Mouse (Mus musculus) MEL (cell line): ENCODE results near the gene Cenpu. TPM values are rescaled to one million over a fixed set of nuclear protein-coding genes. Genes with fewer than 3 reads are reported as not detected.

ENCODE experiments used
- DNase-seq: peaks from one replicate; pipeline ENCODE4 v3.0.0; 2011; ENCODE audit warnings: low read depth, low spot score
- H3K27ac ChIP-seq: 2 replicates; pipeline ENCODE4 v1.5.1; 2012; ENCODE audit warnings: low read depth, mild to moderate bottlenecking, control low read depth, low read length, moderate library complexity; ENCODE audit not compliant: control insufficient read depth
- H3K27me3 ChIP-seq, 2 experiments: fragments of 150-350 bp in 1 of 2; sonication (generic) in 1 of 2; 2 replicates each; pipeline ENCODE4 v1.6.1; 2012; ENCODE audit warnings: low read length in 2 of 2, mild to moderate bottlenecking in 2 of 2, improper control_type of control experiment in 1 of 2, moderate library complexity in 1 of 2; ENCODE audit not compliant: insufficient read depth in 2 of 2, control insufficient read depth in 1 of 2
- H3K36me3 ChIP-seq, 2 experiments: 2 replicates each; pipeline ENCODE4 v1.6.1; 2012 to 2014; ENCODE audit warnings: low read length in 2 of 2, improper control_type of control experiment in 1 of 2, inconsistent platforms in 1 of 2, mild to moderate bottlenecking in 1 of 2; ENCODE audit not compliant: insufficient read depth in 2 of 2, control insufficient read depth in 1 of 2
- H3K4me1 ChIP-seq, 2 experiments: fragments of 150-350 bp in 1 of 2; sonication (generic) in 1 of 2; 2 replicates each; pipeline ENCODE4 v1.6.1; 2012; ENCODE audit warnings: low read length in 2 of 2, improper control_type of control experiment in 1 of 2, mild to moderate bottlenecking in 1 of 2; ENCODE audit not compliant: insufficient read depth in 2 of 2, control insufficient read depth in 1 of 2
- H3K4me3 ChIP-seq, 2 experiments: fragments of 150-350 bp in 1 of 2; sonication (generic) in 1 of 2; 2 replicates each; pipeline ENCODE4 v1.5.1; 2012; ENCODE audit warnings: low read depth in 2 of 2, low read length in 2 of 2, mild to moderate bottlenecking in 2 of 2, moderate library complexity in 2 of 2, control low read depth in 1 of 2, improper control_type of control experiment in 1 of 2; ENCODE audit not compliant: control insufficient read depth in 1 of 2, insufficient read depth in 1 of 2
- H3K79me2 ChIP-seq: 2 replicates; pipeline ENCODE4 v1.6.1; 2012; ENCODE audit warnings: mild to moderate bottlenecking, low read length, moderate library complexity; ENCODE audit not compliant: control insufficient read depth, poor library complexity, insufficient read depth
- H3K9ac ChIP-seq: 2 replicates; pipeline ENCODE4 v1.6.1; 2012; ENCODE audit warnings: low read depth, mild to moderate bottlenecking, control low read depth, low read length, moderate library complexity; ENCODE audit not compliant: control insufficient read depth, poor library complexity, severe bottlenecking
- H3K9me3 ChIP-seq: fragments of 150-350 bp; sonication (generic); replicated peaks from 2 replicates; pipeline ENCODE4 v1.6.1; 2012; ENCODE audit warnings: mild to moderate bottlenecking, low read length, improper control_type of control experiment, moderate library complexity; ENCODE audit not compliant: insufficient read depth
- BHLHE40 ChIP-seq: IDR thresholded peaks from 2 replicates; pipeline ENCODE4 v1.6.1; 2012; ENCODE audit warnings: low read depth, mild to moderate bottlenecking, inconsistent platforms, low read length, improper control_type of control experiment, borderline replicate concordance
- ELF1 ChIP-seq: IDR thresholded peaks from 2 replicates; pipeline ENCODE4 v1.6.1; 2014; ENCODE audit warnings: low read depth, mild to moderate bottlenecking, inconsistent platforms, low read length, improper control_type of control experiment, moderate library complexity
- MAFK ChIP-seq: IDR thresholded peaks from 2 replicates; pipeline ENCODE4 v1.6.1; 2011; ENCODE audit warnings: low read depth, mild to moderate bottlenecking, low read length, improper control_type of control experiment, borderline replicate concordance
- MAX ChIP-seq: IDR thresholded peaks from 2 replicates; pipeline ENCODE4 v1.6.1; 2011; ENCODE audit warnings: low read length, improper control_type of control experiment
- MEF2A ChIP-seq: IDR thresholded peaks from 2 replicates; pipeline ENCODE4 v1.6.1; 2014; ENCODE audit warnings: low read depth, mild to moderate bottlenecking, inconsistent platforms, low read length, improper control_type of control experiment; ENCODE audit not compliant: poor library complexity, insufficient replicate concordance, severe bottlenecking; ENCODE audit errors: extremely low read depth
- MXI1 ChIP-seq: IDR thresholded peaks from 2 replicates; pipeline ENCODE4 v1.6.1; 2011; ENCODE audit warnings: mild to moderate bottlenecking, low read depth, low read length, improper control_type of control experiment
- MYC ChIP-seq: IDR thresholded peaks from 2 replicates; pipeline ENCODE4 v1.6.1; 2011; ENCODE audit warnings: low read depth, mild to moderate bottlenecking, low read length, improper control_type of control experiment, moderate library complexity
- POLR2A ChIP-seq, 2 experiments: IDR thresholded peaks; 2 replicates each; pipeline ENCODE4 v1.6.1; 2011 to 2012; ENCODE audit warnings: low read length in 2 of 2, mild to moderate bottlenecking in 2 of 2, control low read depth in 1 of 2, improper control_type of control experiment in 1 of 2, low read depth in 1 of 2, moderate library complexity in 1 of 2; ENCODE audit not compliant: control insufficient read depth in 1 of 2, insufficient read depth in 1 of 2, poor library complexity in 1 of 2
- POLR2AphosphoS2 ChIP-seq: IDR thresholded peaks from 2 replicates; pipeline ENCODE4 v1.6.1; 2011; ENCODE audit warnings: low read length, improper control_type of control experiment
- POLR2AphosphoS5 ChIP-seq: IDR thresholded peaks from 2 replicates; pipeline ENCODE4 v1.6.1; 2012; ENCODE audit warnings: low read depth, borderline replicate concordance, mild to moderate bottlenecking, inconsistent platforms, low read length, moderate library complexity, mixed read lengths
- RCOR1 ChIP-seq: IDR thresholded peaks from 2 replicates; pipeline ENCODE4 v1.6.1; 2012; ENCODE audit warnings: low read depth, mild to moderate bottlenecking, inconsistent platforms, low read length, improper control_type of control experiment
- SIN3A ChIP-seq: IDR thresholded peaks from 2 replicates; pipeline ENCODE4 v1.6.1; 2012; ENCODE audit warnings: low read length, improper control_type of control experiment, inconsistent platforms
- TAL1 ChIP-seq: IDR thresholded peaks from 2 replicates; pipeline ENCODE4 v1.6.1; 2012; ENCODE audit warnings: mild to moderate bottlenecking, inconsistent platforms, low read length, moderate library complexity, mixed read lengths
- TCF12 ChIP-seq: IDR thresholded peaks from 2 replicates; pipeline ENCODE4 v1.6.1; 2014; ENCODE audit warnings: low read depth, mild to moderate bottlenecking, inconsistent platforms, low read length, improper control_type of control experiment, moderate library complexity
- UBTF ChIP-seq: IDR thresholded peaks from 2 replicates; pipeline ENCODE4 v1.6.1; 2012; ENCODE audit warnings: low read depth, mild to moderate bottlenecking, inconsistent platforms, low read length, improper control_type of control experiment, moderate library complexity, borderline replicate concordance; ENCODE audit not compliant: insufficient read depth
- ZC3H11A ChIP-seq: IDR thresholded peaks from 2 replicates; pipeline ENCODE4 v1.6.1; 2012; ENCODE audit warnings: low read depth, mild to moderate bottlenecking, inconsistent platforms, low read length, improper control_type of control experiment
- polyA plus RNA-seq, 2 experiments: library from polyadenylated mRNA; stranded (reverse) in 1 of 2; unstranded in 1 of 2; fragments of >175 nt in 1 of 2; fragments of >200 nt in 1 of 2; gene quantifications; 2 replicates each; pipeline versions ENCODE4 v1.2.1 to v1.2.4; 2012; ENCODE audit warnings: low replicate concordance in 2 of 2, low read depth in 1 of 2; ENCODE audit not compliant: insufficient read length in 2 of 2, insufficient read depth in 1 of 2, missing spikeins in 1 of 2
- total RNA-seq: library from RNA; depleted of rRNA; stranded (reverse); fragments of 300-350 nt; gene quantifications from 2 replicates; pipeline ENCODE4 v1.2.3, GENCODE M21; 2012

Gene Cenpu
- total and polyA plus RNA-seq, 3 experiments = 30.7 to 446 (median 42.5) TPM

- Histone ChIP-seq H3K36me3 (peaks cover 0 to 6% of the 10 kb centered on the region in 2 experiments; a peak in 2 of 4 replicates), H3K4me1 (peaks cover 4 to 5% of the 10 kb centered on the region in 2 experiments; a peak in 2 of 4 replicates), H3K27me3 (no peaks in the 10 kb centered on the region)
- no peak for DNase-seq
- no peak for TF ChIP-seq POLR2AphosphoS5
- no peak for TF ChIP-seq MAFK
- TF ChIP-seq POLR2A (IDR thresholded peaks at IDR 0.05; ENCODE audit: control insufficient read depth in 1 of 2, insufficient read depth in 1 of 2, low read depth in 1 of 2, low read length in 2 of 2, poor library complexity in 1 of 2) = no peak
- no peak for TF ChIP-seq BHLHE40
- no peak for TF ChIP-seq MYC
- no peak for TF ChIP-seq SIN3A
- no peak for TF ChIP-seq POLR2AphosphoS2
- TF ChIP-seq MXI1 = no peak
- TF ChIP-seq, all 39 proteins: peak for 0
- Histone ChIP-seq H3K9ac (no peak overlapping the region), H3K4me3 (no peak overlapping the region), H3K79me2 (no peaks in the 10 kb centered on the region), H3K9me3 (no peaks in the 10 kb centered on the region), H3K27ac (no peak overlapping the region)
These were observed 8.2 kb upstream of the Cenpu start for GRCm38 (mm10) chr8:46543662-46544061.

GRCm38 (mm10) chr8:46545854-46546253, 6.0 kb upstream of the Cenpu start:
- H3K27ac ChIP-seq = no peak overlapping the region
- H3K27me3 ChIP-seq = no peaks in the 10 kb centered on the region
- no peak overlapping the region for H3K4me3 ChIP-seq
- no peaks in the 10 kb centered on the region for H3K79me2 ChIP-seq
- H3K9me3 ChIP-seq = no peaks in the 10 kb centered on the region
- H3K4me1 ChIP-seq = peaks cover 5 to 9% of the 10 kb centered on the region in 2 experiments; a peak in 3 of 4 replicates
- H3K9ac ChIP-seq = no peak overlapping the region
- no peak for TF ChIP-seq UBTF
- no peak for TF ChIP-seq TAL1
- no peak for TF ChIP-seq RCOR1
- TF ChIP-seq MAX = no peak
- TF ChIP-seq MAFK = no peak
- no peak for TF ChIP-seq MYC
- no peak for TF ChIP-seq MEF2A
- TF ChIP-seq ZC3H11A = no peak
- no peak for TF ChIP-seq POLR2AphosphoS2
- TF ChIP-seq ELF1 = no peak
- no peak for TF ChIP-seq TCF12
- DNase-seq = no peak
- H3K36me3 ChIP-seq = peaks cover 0 to 11% of the 10 kb centered on the region in 2 experiments; a peak in 2 of 4 replicates
